Mouse (Mus musculus): ENCODE results near the gene Col25a1. TPM values are rescaled to one million over a fixed set of nuclear protein-coding genes. Genes with fewer than 3 reads are reported as not detected.

Gene Col25a1
- polyA plus RNA-seq, 1 experiment: not detected

DNA sequence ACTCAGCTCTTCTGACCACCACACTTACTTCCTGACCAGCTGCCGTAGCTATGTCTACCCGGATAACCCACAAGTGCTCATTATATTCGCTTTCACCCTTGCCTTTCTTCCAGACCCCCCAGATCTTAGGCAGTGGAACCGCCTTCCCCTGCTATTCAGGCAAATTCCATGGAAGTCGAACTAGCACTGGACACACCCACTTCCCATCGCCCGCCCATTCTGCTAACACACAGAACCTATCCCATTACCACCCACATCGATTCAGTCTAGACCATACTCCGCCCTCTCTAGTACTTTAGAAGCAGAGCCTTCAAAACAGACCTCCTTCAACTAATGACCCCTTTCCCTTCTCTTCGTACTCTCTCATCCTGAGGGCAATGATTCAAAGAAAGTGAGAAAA lies 470.2 kb downstream of the Col25a1 start:
- TF ChIP-seq POLR2A (IDR thresholded peaks at IDR 0.05; ENCODE audit: borderline replicate concordance, low read depth, low read length) (no peak), CTCF (IDR thresholded peaks at IDR 0.05; ENCODE audit: low read depth, low read length) (no peak)

DNA sequence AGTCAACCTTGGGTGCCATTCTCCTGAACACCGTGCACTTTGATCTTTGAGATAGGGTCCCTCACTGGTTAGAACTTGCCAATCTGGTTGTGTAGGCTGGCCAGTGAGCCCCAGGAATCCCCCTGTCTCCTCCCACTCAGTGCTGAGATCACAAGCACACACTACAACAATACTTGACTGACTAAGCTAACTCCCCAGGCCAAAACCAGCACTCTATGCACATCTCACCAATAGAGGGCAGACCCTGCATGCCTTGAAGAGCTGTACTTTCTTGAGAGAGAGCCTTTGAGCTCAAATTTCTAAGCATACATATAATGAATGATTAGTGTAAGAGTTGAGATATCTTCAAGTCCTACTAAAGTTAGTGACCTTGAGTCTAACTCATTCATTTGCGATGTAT lies 476.6 kb downstream of the Col25a1 start:
- Histone ChIP-seq H3K27ac (ENCODE audit: insufficient read depth, low read depth, low read length) (no peak overlapping the region), H3K4me1 (ENCODE audit: control insufficient read depth, insufficient read depth, low read length) (no peaks in the 10 kb centered on the region), H3K4me3 (ENCODE audit: insufficient read depth, low read length) (no peak overlapping the region)
- TF ChIP-seq POLR2A (IDR thresholded peaks at IDR 0.05; ENCODE audit: borderline replicate concordance, low read depth, low read length) (no peak), CTCF (IDR thresholded peaks at IDR 0.05; ENCODE audit: low read depth, low read length) (no peak)

More for the DNA sequence above, 470.2 kb downstream of the Col25a1 start:
- no peak overlapping the region for H3K4me3 ChIP-seq (ENCODE audit: insufficient read depth, low read length)
- no peaks in the 10 kb centered on the region for H3K4me1 ChIP-seq (ENCODE audit: control insufficient read depth, insufficient read depth, low read length)
- H3K27ac ChIP-seq (ENCODE audit: insufficient read depth, low read depth, low read length): no peak overlapping the region

DNA sequence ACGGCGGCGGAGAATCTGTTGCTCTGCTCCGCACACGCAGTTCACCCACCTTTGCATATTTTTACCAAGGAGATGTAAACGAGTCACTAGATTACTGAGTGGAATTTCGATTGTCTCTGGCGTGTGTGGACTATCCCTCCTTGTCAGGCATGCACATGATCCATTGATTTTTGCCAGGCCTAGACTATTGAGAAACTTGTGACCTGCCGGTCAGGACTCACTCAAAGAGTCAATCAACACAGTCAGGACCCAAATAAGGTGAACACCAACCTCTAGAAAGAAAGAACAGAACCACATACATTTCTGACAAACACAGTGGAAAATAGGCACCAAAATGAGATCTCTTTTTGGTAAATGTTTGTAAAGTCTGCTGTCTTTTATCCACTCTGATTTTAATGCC lies 483.1 kb downstream of the Col25a1 start:
- TF ChIP-seq CTCF (IDR thresholded peaks at IDR 0.05; ENCODE audit: low read depth, low read length) (no peak), POLR2A (IDR thresholded peaks at IDR 0.05; ENCODE audit: borderline replicate concordance, low read depth, low read length) (no peak)
- no peak overlapping the region for H3K4me3 ChIP-seq (ENCODE audit: insufficient read depth, low read length)
- H3K27ac ChIP-seq (ENCODE audit: insufficient read depth, low read depth, low read length): no peak overlapping the region
- no peaks in the 10 kb centered on the region for H3K4me1 ChIP-seq (ENCODE audit: control insufficient read depth, insufficient read depth, low read length)

DNA sequence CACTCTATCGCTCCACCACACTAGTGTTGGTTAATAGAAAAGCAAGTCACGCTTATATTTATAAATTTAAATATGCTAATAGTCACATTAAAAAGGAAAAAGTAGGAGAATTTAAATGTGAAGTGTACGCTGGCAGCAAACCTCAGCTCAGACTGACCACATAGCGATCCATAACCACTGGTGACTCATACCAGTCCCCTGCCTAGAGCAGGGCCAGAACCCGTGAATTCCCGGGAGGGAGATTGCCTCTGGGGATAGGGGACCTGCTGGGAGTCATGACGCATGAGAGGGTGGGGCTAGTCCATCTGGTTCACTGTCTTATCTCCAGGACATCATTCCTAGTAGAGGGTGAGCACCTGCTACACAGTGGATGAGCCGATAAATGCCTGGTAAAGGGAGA lies 484.3 kb downstream of the Col25a1 start:
- Histone ChIP-seq H3K4me3 (ENCODE audit: insufficient read depth, low read length) (no peak overlapping the region), H3K27ac (ENCODE audit: insufficient read depth, low read depth, low read length) (no peak overlapping the region), H3K4me1 (ENCODE audit: control insufficient read depth, insufficient read depth, low read length) (no peaks in the 10 kb centered on the region)
- TF ChIP-seq CTCF (IDR thresholded peaks at IDR 0.05; ENCODE audit: low read depth, low read length): no peak
- no peak for TF ChIP-seq POLR2A (IDR thresholded peaks at IDR 0.05; ENCODE audit: borderline replicate concordance, low read depth, low read length)

DNA sequence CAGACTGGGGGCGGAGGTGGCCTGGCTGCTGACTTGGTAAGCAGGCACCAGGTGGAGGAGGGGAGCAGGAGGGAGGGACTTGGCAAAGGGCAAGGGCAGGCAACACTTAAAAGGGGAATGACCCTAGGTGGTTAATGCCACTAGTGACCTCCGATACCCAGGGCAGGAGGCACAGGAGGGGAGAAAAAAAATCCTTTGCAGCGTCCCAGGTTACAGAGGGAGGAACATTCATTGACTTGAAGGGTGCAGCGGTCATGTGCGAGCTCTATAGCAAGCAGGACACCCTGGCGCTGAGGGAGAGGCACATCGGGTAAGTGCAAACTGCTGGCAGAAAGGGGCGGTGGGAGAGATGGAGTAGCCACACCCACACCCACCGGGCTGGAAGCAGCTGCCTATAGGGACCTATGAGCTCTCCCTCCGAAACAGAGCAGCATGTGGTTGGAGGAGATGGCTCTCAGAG lies 486.2 kb downstream of the Col25a1 start, which contains the start of gene Etnppl:
Etnppl (plus strand) TSS at position 10 of the 460 bp plus-strand sequence.
- TF ChIP-seq POLR2A (IDR thresholded peaks at IDR 0.05; ENCODE audit: borderline replicate concordance, low read depth, low read length) (no peak), CTCF (IDR thresholded peaks at IDR 0.05; ENCODE audit: low read depth, low read length) (no peak)
- Histone ChIP-seq H3K4me1 (ENCODE audit: control insufficient read depth, insufficient read depth, low read length) (no peaks in the 10 kb centered on the region), H3K27ac (ENCODE audit: insufficient read depth, low read depth, low read length) (no peak within 1 kb of the TSS), H3K4me3 (ENCODE audit: insufficient read depth, low read length) (no peak within 1 kb of the TSS)

DNA sequence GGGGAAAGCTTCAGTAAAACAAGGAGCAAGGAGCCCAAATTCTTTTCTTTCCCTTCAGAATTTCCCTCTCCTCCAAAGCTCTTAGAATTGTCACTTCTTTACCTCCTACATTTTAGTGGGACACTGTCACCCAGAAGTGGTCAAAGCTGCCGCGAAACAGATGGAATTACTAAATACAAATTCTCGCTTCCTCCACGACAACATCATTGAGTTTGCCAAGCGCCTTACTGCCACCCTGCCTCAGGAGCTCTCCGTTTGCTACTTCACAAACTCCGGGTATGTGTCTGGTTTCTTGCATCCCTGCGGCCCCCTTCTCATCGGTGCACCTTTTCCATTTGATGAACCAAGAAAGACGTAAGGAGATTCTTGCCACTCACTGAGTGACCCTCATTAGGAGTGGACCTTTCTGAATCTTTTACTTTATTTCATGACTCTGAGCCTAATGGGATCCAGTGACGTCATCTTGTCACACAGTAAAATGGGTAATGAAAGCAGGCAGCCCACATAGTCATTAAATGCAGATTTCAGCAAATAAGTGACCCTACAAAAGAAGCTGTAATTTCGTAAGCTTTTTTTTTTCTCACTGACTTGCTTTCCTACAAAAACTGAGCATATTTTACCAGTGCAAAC lies 489.3 kb downstream of the Col25a1 start:
- Histone ChIP-seq H3K4me1 (ENCODE audit: control insufficient read depth, insufficient read depth, low read length) (no peaks in the 10 kb centered on the region), H3K4me3 (ENCODE audit: insufficient read depth, low read length) (no peak overlapping the region), H3K27ac (ENCODE audit: insufficient read depth, low read depth, low read length) (no peak overlapping the region)
- no peak for TF ChIP-seq POLR2A (IDR thresholded peaks at IDR 0.05; ENCODE audit: borderline replicate concordance, low read depth, low read length)
- TF ChIP-seq CTCF (IDR thresholded peaks at IDR 0.05; ENCODE audit: low read depth, low read length): no peak

DNA sequence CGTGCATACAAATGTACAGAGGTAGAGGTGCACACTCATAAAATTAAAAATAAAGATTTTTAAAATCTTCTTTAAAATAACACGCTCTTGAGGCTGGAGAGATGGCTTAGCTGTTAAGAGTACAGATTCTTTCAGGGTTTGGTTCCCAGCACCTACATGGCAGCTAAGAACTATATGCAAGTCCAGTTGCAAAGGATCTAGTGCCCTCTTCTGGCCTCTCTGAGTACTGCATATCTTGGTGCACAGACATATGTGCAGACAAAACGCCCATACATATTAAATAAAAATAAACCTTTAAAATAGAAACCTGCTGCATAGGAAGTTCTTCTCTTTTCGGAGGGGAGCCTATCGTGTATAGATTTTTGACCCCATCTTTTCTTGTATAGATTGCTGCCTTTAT lies 497.1 kb downstream of the Col25a1 start:
- Histone ChIP-seq H3K4me1 (ENCODE audit: control insufficient read depth, insufficient read depth, low read length) (no peaks in the 10 kb centered on the region), H3K27ac (ENCODE audit: insufficient read depth, low read depth, low read length) (no peak overlapping the region)
- TF ChIP-seq POLR2A (IDR thresholded peaks at IDR 0.05; ENCODE audit: borderline replicate concordance, low read depth, low read length): no peak
- TF ChIP-seq CTCF (IDR thresholded peaks at IDR 0.05; ENCODE audit: low read depth, low read length): no peak

DNA sequence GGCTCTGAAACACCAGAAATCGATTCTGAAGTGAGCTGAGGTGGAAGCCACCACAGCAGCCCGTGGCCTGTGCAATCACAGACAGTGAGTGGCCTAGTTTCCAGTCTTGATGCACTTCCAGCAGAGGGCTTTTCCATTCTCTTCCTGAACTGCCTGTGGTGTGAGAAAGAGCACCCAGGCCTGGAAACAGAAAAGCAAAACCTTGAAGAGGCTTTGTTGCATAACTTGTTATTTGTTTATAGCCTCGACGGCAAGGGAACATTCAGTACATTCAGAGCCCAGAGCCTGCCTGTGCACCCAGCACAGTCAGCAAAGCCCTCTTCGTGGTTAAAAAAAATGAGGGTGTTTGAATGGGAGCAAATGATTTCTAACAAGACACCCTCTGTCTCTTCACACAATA lies 502.6 kb downstream of the Col25a1 start:
- TF ChIP-seq CTCF (IDR thresholded peaks at IDR 0.05; ENCODE audit: low read depth, low read length) (no peak), POLR2A (IDR thresholded peaks at IDR 0.05; ENCODE audit: borderline replicate concordance, low read depth, low read length) (no peak)
- no peak overlapping the region for H3K4me3 ChIP-seq (ENCODE audit: insufficient read depth, low read length)
- H3K27ac ChIP-seq (ENCODE audit: insufficient read depth, low read depth, low read length): no peak overlapping the region
- no peaks in the 10 kb centered on the region for H3K4me1 ChIP-seq (ENCODE audit: control insufficient read depth, insufficient read depth, low read length)

More for the DNA sequence above, 497.1 kb downstream of the Col25a1 start:
- H3K4me3 ChIP-seq (ENCODE audit: insufficient read depth, low read length): no peak overlapping the region

DNA sequence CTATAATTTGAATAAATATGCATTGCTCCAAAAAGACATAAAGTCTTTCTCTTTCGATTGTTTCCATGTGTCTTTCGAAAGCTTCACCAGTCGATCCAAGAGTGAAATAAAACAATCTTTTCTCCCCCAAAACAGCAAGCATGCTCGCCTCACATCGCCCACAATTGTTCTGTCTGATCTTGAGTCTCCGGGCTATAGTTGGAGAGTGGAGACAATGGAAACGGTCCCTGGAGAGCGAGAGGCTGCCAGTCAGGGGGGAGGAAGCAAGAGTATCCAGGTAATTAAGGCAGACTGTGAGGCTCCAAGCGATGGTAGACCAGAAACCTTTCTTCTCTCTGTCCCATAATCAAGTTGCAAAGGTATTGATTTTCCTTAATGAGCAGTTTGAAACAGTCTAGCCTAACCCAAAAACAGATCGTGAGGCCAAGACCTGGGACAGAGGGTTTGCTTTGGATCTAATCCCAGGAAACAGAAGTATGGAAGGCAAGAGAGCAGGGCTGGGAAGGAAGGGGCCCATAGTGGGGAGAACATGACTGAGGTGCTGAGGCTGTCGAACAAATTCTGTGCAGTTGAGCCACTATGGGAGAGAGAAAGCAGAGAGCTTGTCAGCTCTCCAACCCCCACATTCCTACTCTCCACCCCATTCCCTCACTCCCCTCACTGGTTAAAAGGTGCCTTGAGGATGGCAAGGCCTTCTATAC lies 515.0 kb downstream of the Col25a1 start:
- Histone ChIP-seq H3K27ac (ENCODE audit: insufficient read depth, low read depth, low read length) (no peak overlapping the region), H3K4me1 (ENCODE audit: control insufficient read depth, insufficient read depth, low read length) (no peaks in the 10 kb centered on the region), H3K4me3 (ENCODE audit: insufficient read depth, low read length) (no peak overlapping the region)
- TF ChIP-seq CTCF (IDR thresholded peaks at IDR 0.05; ENCODE audit: low read depth, low read length) (no peak), POLR2A (IDR thresholded peaks at IDR 0.05; ENCODE audit: borderline replicate concordance, low read depth, low read length) (no peak)

Other genes starting within 250 kb of the Col25a1 start
- 40.6 and 42.0 TPM in 2 replicates for gene Casp6, start 230.1 kb upstream of the Col25a1 start, polyA plus RNA-seq (2012; ENCODE audit: insufficient read depth, insufficient read length, missing spikeins)
- 69.0 and 77.0 TPM in 2 replicates for gene Mcub, start 161.3 kb upstream of the Col25a1 start, polyA plus RNA-seq (2012; ENCODE audit: insufficient read depth, insufficient read length, missing spikeins)
- 68.3 and 76.7 TPM in 2 replicates for gene Sec24b, start 69.9 kb upstream of the Col25a1 start, polyA plus RNA-seq (2012; ENCODE audit: insufficient read depth, insufficient read length, missing spikeins)